Mouse (Mus musculus): Measurements from ENCODE around the gene Onecut1. TPM values are rescaled to one million over a fixed set of nuclear protein-coding genes. Genes with fewer than 3 reads are reported as not detected.

The Onecut1 gene
- polyA plus RNA-seq, 1 experiment from 2014 or later: 0.51 TPM

DNA sequence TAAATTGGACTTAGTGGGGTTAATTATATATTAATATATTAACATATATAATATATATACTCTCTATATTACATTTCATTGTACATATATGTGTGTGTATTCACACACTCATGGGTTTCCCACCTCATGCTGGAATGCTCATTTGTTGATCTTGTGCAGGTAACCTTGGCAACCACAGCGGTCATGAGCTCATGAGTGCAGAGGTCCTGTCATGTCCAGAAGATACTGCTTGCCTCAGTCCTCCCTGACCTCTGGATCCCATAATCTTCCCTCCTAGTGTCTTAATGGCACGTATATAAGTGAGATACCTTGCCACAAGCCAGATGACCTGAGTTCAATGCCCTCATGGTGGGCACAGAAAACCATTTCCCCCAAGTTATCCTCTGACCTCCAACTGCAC is 16.0 kb downstream of the Onecut1 start:
- Histone ChIP-seq H3K27me3 (ENCODE audit: control insufficient read depth, insufficient read depth, low read length) (no peaks in the 10 kb centered on the region), H3K4me2 (replicated peaks; ENCODE audit: low read depth, low read length) (no peak overlapping the region), H3K36me3 (ENCODE audit: control insufficient read depth, insufficient read depth, low read length) (no peaks in the 10 kb centered on the region), H3K4me1 (ENCODE audit: control insufficient read depth, insufficient read depth, low read length) (no peaks in the 10 kb centered on the region), H3K9ac (replicated peaks; ENCODE audit: low read depth, low read length) (no peak overlapping the region), H3K27ac (ENCODE audit: low read length) (no peak overlapping the region), H3K4me3 (ENCODE audit: low read depth, low read length) (no peak overlapping the region), H3K9me3 (ENCODE audit: control insufficient read depth, low read depth, low read length) (no peaks in the 10 kb centered on the region)
- WGBS: 39% methylated on average over 2 of the region's 2 CpGs
- ATAC-seq (ENCODE audit: insufficient number of reproducible peaks, insufficient read depth, low FRiP score, low read depth): no peak

DNA sequence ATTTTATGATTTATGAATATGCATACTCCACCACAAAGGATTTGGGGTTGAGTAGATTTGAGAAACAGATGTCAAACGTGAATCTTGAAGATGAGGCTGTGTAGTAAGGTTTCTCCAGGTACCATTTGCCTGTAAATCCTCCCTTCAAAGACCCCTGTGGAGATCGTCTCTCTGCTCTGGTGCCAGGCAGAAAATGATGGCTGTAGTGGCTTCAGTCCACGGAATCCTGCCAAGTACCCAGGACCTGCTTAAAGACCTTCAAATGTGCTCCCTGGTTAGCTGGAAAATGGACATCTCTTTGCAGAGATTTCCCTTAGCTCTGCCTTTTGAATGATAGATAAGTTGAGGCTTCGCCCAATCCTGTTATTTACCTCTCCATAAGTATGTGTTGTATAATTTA is 26.1 kb downstream of the Onecut1 start:
- no peaks in the 10 kb centered on the region for H3K9me3 ChIP-seq (ENCODE audit: control insufficient read depth, low read depth, low read length)
- ATAC-seq (ENCODE audit: insufficient number of reproducible peaks, insufficient read depth, low FRiP score, low read depth): no peak
- H3K9ac ChIP-seq (replicated peaks; ENCODE audit: low read depth, low read length): no peak overlapping the region
- H3K27ac ChIP-seq (ENCODE audit: low read length): no peak overlapping the region
- no peak overlapping the region for H3K4me3 ChIP-seq (ENCODE audit: low read depth, low read length)
- no peak overlapping the region for H3K4me2 ChIP-seq (replicated peaks; ENCODE audit: low read depth, low read length)
- WGBS: 73% methylated on average over 4 of the region's 4 CpGs
- H3K27me3 ChIP-seq (ENCODE audit: control insufficient read depth, insufficient read depth, low read length): no peaks in the 10 kb centered on the region
- H3K36me3 ChIP-seq (ENCODE audit: control insufficient read depth, insufficient read depth, low read length): no peaks in the 10 kb centered on the region
- no peaks in the 10 kb centered on the region for H3K4me1 ChIP-seq (ENCODE audit: control insufficient read depth, insufficient read depth, low read length)

DNA sequence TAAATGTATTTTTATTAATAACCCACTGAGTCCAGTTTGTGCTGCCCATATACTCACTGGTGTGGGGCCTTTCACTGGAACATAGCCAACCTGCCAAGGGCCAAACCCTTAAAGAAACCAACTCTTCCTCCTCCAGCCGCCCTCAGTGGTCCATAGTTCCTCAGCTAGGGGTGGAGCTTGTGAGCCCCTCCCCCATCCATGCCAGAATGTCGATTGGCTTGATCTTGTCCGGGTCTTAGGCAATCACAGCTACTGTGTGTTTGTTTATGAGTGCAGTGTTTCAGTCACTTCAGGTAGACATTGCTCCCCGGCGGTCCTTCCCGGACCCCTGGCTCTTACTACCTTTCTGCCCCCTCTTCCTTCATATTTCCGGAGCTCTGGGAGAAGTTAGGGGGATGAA is 35.0 kb downstream of the Onecut1 start:
- Histone ChIP-seq H3K4me3 (ENCODE audit: low read depth, low read length) (no peak overlapping the region), H3K27me3 (ENCODE audit: control insufficient read depth, insufficient read depth, low read length) (no peaks in the 10 kb centered on the region), H3K9ac (replicated peaks; ENCODE audit: low read depth, low read length) (no peak overlapping the region), H3K27ac (ENCODE audit: low read length) (no peak overlapping the region), H3K4me2 (replicated peaks; ENCODE audit: low read depth, low read length) (no peak overlapping the region), H3K36me3 (ENCODE audit: control insufficient read depth, insufficient read depth, low read length) (no peaks in the 10 kb centered on the region), H3K4me1 (ENCODE audit: control insufficient read depth, insufficient read depth, low read length) (no peaks in the 10 kb centered on the region), H3K9me3 (ENCODE audit: control insufficient read depth, low read depth, low read length) (no peaks in the 10 kb centered on the region)
- no peak for ATAC-seq (ENCODE audit: insufficient number of reproducible peaks, insufficient read depth, low FRiP score, low read depth)
- 81% methylated on average over 7 of the region's 7 CpGs for WGBS

DNA sequence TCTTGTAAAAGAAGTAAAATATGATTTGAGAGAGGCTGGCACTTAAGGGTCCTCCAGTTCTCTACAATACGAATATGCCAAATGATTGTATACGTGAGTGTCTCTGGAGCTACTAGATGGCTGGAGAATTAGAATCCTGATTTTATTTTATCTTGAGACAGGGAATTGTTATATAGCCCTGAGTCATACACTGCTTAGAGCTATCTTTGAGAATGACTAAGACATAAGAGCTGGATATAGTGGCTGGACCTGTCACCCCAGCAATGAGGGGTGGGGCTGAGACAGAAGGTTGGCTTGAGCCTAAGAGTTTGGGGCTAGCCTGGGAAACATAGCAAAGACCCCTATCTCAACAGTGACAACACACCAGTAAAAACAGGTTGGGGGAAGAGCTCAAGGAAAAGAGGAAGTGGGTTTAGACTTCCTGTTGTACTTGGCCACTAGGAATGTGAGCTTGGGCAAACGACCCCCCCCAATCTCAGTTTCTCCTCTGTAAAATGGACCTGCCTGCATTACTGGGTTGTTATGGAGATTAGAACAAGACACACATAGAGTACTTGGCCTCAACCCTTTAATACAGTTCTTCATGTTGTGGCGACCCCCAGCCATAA is 35.8 kb downstream of the Onecut1 start:
- Histone ChIP-seq H3K36me3 (ENCODE audit: control insufficient read depth, insufficient read depth, low read length) (no peaks in the 10 kb centered on the region), H3K27me3 (ENCODE audit: control insufficient read depth, insufficient read depth, low read length) (no peaks in the 10 kb centered on the region), H3K9me3 (ENCODE audit: control insufficient read depth, low read depth, low read length) (no peaks in the 10 kb centered on the region), H3K4me1 (ENCODE audit: control insufficient read depth, insufficient read depth, low read length) (no peaks in the 10 kb centered on the region), H3K4me2 (replicated peaks; ENCODE audit: low read depth, low read length) (no peak overlapping the region), H3K4me3 (ENCODE audit: low read depth, low read length) (no peak overlapping the region), H3K9ac (replicated peaks; ENCODE audit: low read depth, low read length) (no peak overlapping the region), H3K27ac (ENCODE audit: low read length) (no peak overlapping the region)
- no peak for ATAC-seq (ENCODE audit: insufficient number of reproducible peaks, insufficient read depth, low FRiP score, low read depth)
- 91% methylated on average over 4 of the region's 4 CpGs for WGBS

DNA sequence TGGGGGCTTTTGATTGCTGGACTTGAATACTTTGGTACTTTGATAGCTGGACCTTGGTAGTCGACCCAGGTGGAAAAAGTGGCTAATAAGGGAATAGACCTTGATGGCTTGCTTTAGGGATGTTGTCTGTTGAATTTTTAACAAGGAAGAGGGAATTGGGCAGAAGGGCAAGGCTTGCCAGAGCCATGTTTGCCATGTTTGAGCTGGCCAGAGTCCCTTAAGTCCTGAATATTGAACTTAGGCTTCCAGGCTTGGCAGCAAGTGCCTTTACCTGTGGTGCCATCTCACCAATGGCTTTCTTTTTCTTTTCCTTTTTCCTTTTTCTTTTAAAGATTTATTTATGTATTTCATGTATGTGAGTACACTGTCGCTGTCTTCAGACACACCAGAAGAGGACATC is 38.4 kb downstream of the Onecut1 start:
- H3K27me3 ChIP-seq (ENCODE audit: control insufficient read depth, insufficient read depth, low read length): no peaks in the 10 kb centered on the region
- no peak overlapping the region for H3K4me3 ChIP-seq (ENCODE audit: low read depth, low read length)
- H3K9ac ChIP-seq (replicated peaks; ENCODE audit: low read depth, low read length): no peak overlapping the region
- no peaks in the 10 kb centered on the region for H3K4me1 ChIP-seq (ENCODE audit: control insufficient read depth, insufficient read depth, low read length)
- H3K9me3 ChIP-seq (ENCODE audit: control insufficient read depth, low read depth, low read length): no peaks in the 10 kb centered on the region
- H3K36me3 ChIP-seq (ENCODE audit: control insufficient read depth, insufficient read depth, low read length): no peaks in the 10 kb centered on the region
- no peak overlapping the region for H3K4me2 ChIP-seq (replicated peaks; ENCODE audit: low read depth, low read length)
- 76% methylated on average over 2 of the region's 2 CpGs for WGBS
- no peak for ATAC-seq (ENCODE audit: insufficient number of reproducible peaks, insufficient read depth, low FRiP score, low read depth)
- no peak overlapping the region for H3K27ac ChIP-seq (ENCODE audit: low read length)

DNA sequence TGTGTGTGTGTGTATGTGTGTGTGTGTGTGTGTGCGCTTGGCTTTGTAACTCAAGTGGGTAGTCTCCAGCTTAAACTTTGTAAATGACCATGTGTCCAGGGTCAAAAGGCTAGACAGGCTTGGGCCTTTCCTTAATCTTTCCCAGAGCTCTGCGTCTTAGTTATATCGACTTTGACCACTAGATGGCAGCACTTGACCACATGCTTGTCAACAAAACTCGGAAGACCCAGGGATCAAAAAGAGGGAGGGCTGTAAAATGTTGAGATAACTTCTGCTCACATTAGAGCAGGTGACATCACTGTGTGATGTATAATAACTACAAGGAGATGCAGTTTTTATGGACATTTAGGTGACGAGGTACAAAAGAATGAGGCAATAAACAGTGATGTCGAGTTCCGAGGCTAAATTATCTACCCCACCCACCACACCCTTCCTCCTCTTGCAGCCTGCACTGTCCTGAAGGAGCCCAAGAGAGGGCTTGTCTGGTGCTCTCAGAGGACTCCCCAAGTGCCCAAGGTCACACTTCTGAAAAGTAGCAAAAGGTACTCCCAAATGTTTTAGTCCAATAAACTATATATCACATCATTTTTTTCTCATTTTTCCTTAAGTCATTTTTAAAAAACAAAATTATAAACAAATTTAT is 43.3 kb downstream of the Onecut1 start:
- Histone ChIP-seq H3K27me3 (ENCODE audit: control insufficient read depth, insufficient read depth, low read length) (no peaks in the 10 kb centered on the region), H3K4me1 (ENCODE audit: control insufficient read depth, insufficient read depth, low read length) (no peaks in the 10 kb centered on the region), H3K4me2 (replicated peaks; ENCODE audit: low read depth, low read length) (no peak overlapping the region), H3K9me3 (ENCODE audit: control insufficient read depth, low read depth, low read length) (no peaks in the 10 kb centered on the region), H3K27ac (ENCODE audit: low read length) (no peak overlapping the region), H3K36me3 (ENCODE audit: control insufficient read depth, insufficient read depth, low read length) (no peaks in the 10 kb centered on the region), H3K9ac (replicated peaks; ENCODE audit: low read depth, low read length) (no peak overlapping the region), H3K4me3 (ENCODE audit: low read depth, low read length) (no peak overlapping the region)
- ATAC-seq (ENCODE audit: insufficient number of reproducible peaks, insufficient read depth, low FRiP score, low read depth): no peak
- 5% methylated on average over 7 of the region's 7 CpGs for WGBS

DNA sequence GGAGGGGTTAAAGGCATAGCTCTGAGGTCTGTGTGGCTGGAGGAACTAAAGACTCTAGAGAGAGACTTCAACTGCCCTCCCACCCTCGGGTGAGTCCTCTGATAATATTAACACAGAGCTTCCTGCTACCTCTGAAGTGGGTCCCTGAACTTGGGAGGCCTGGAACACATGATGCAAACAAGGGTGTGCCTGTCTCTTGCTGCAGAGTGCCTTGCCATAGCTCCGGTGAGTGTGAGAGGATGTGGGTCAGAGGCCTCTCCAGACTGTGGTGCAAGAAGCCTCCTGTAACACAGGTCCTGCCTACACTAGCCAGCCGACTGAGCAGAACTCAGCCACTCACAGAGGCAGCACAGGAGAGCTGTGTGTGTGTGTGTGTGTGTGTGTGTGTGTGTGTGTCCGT is 45.2 kb downstream of the Onecut1 start:
- peak; percentile 61; the same call in 1 of the 2 replicates for ATAC-seq (ENCODE audit: insufficient number of reproducible peaks, insufficient read depth, low FRiP score, low read depth)

DNA sequence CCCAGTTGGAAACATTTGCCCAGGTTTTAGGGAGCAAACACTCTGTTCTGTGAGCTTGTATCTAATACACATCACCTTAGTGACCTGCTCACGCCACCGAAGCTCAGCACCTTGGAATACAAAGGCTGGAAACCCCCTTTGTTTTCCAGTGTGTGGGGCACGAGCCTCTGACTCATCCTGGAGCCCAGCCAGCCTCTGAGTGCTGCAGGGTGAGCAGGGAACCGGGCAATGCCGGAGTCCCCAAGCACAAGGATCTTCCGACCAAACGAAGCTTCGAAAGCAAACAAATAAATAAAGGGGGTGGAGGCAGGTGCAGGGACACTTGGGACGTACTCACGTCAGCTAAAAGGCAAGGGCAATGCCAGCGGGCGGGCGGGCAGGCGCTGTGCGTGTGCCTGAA is 47.5 kb downstream of the Onecut1 start:
- H3K27me3 ChIP-seq (ENCODE audit: control insufficient read depth, insufficient read depth, low read length): no peaks in the 10 kb centered on the region
- no peaks in the 10 kb centered on the region for H3K9me3 ChIP-seq (ENCODE audit: control insufficient read depth, low read depth, low read length)
- H3K4me2 ChIP-seq (replicated peaks; ENCODE audit: low read depth, low read length): no peak overlapping the region
- no peak overlapping the region for H3K4me3 ChIP-seq (ENCODE audit: low read depth, low read length)
- H3K36me3 ChIP-seq (ENCODE audit: control insufficient read depth, insufficient read depth, low read length): no peaks in the 10 kb centered on the region
- H3K27ac ChIP-seq (ENCODE audit: low read length): no peak overlapping the region
- H3K4me1 ChIP-seq (ENCODE audit: control insufficient read depth, insufficient read depth, low read length): 0 out of 2 replicates have a peak, but pooled peaks cover 2% of the 10 kb centered on the region
- WGBS: 68% methylated on average over 15 of the region's 15 CpGs
- H3K9ac ChIP-seq (replicated peaks; ENCODE audit: low read depth, low read length): no peak overlapping the region
- no peak for ATAC-seq (ENCODE audit: insufficient number of reproducible peaks, insufficient read depth, low FRiP score, low read depth)

More for the DNA sequence above, 45.2 kb downstream of the Onecut1 start:
- Histone ChIP-seq H3K27ac (ENCODE audit: low read length) (no peak overlapping the region), H3K27me3 (ENCODE audit: control insufficient read depth, insufficient read depth, low read length) (no peaks in the 10 kb centered on the region), H3K36me3 (ENCODE audit: control insufficient read depth, insufficient read depth, low read length) (no peaks in the 10 kb centered on the region), H3K9ac (replicated peaks; ENCODE audit: low read depth, low read length) (no peak overlapping the region), H3K9me3 (ENCODE audit: control insufficient read depth, low read depth, low read length) (no peaks in the 10 kb centered on the region), H3K4me2 (replicated peaks; ENCODE audit: low read depth, low read length) (no peak overlapping the region), H3K4me1 (ENCODE audit: control insufficient read depth, insufficient read depth, low read length) (0 out of 2 replicates have a peak, but pooled peaks cover 2% of the 10 kb centered on the region), H3K4me3 (ENCODE audit: low read depth, low read length) (no peak overlapping the region)
- WGBS: 39% methylated on average over 4 of the region's 4 CpGs
